Mouse (Mus musculus) liver, adult 2 months (tissue): Measurements from ENCODE around the gene Cspg5.

Experiments used
- CTCF ChIP-seq: fragments of 200-500 bp; IDR thresholded peaks from 2 replicates; pipeline ENCODE4 v1.5.1; 2011; ENCODE audit warnings: low read depth, low read length, control low read depth
- POLR2A ChIP-seq: fragments of 200-500 bp; IDR thresholded peaks from 2 replicates; pipeline ENCODE4 v1.6.1; 2011; ENCODE audit warnings: low read length, control low read depth; ENCODE audit not compliant: insufficient read depth; ENCODE audit errors: extremely low read depth

GRCm38 (mm10) chr9:110234962-110235361 lies 8.6 kb upstream of the Cspg5 start:
- TF ChIP-seq CTCF, result no peak
- no peak for TF ChIP-seq POLR2A
